Mouse (Mus musculus): ENCODE results near the gene Rnf8.

- TF ChIP-seq CTCF (IDR thresholded peaks at IDR 0.05; ENCODE audit: low read depth, low read length) (no peak), POLR2A (IDR thresholded peaks at IDR 0.05; ENCODE audit: extremely low read depth, insufficient read depth, low read length) (no peak)
Observed at GRCm38 (mm10) chr17:29635492-29635891, 20.9 kb downstream of the Rnf8 start.
